8 mouse cellular contexts compared by ENCODE assay signal in genomic region chrX:20547609-20548008, GRCm38 (mm10). TPM values are rescaled to one million over a fixed set of nuclear protein-coding genes. Genes with fewer than 3 reads are reported as not detected.
A peak's percentile ranks its signal among the peaks of the same experiment; 100 is the strongest.
DNase-seq lines count a peak whose midpoint lies in the region; ATAC-seq and TF ChIP-seq lines count a peak whose summit lies in the region.

No protein-coding gene starts in this region.

- 0 out of 2 replicates have a peak overlapping the region, but pooled peaks have one; percentile 51 for H3K9ac ChIP-seq in forebrain, embryonic 15.5 days (replicated peaks)
- no peak overlapping the region for H3K9ac ChIP-seq in liver, embryonic 12.5 days
- H3K9ac ChIP-seq in neural tube, embryonic 14.5 days (replicated peaks; ENCODE audit: low read depth, low read length), result peak overlapping the region; percentile 44; the same call in 1 of the 2 replicates

- DNase-seq in layer of hippocampus, adult 2 months (ENCODE audit: low spot score in 2 of 2), result no peak
- DNase-seq in layer of hippocampus, adult 18-20 months (ENCODE audit: low spot score in 2 of 2), result no peak
- DNase-seq in thymus, postnatal 0 days (ENCODE audit: low spot score), result no peak
- no peak for DNase-seq in cerebellum, adult 11 months
- no peak for DNase-seq in layer of hippocampus, postnatal 36 days

- H3K4me1 ChIP-seq in forebrain, embryonic 15.5 days, result no peaks in the 10 kb centered on the region
- H3K4me1 ChIP-seq in liver, embryonic 12.5 days, result no peaks in the 10 kb centered on the region
- H3K4me1 ChIP-seq in neural tube, embryonic 14.5 days (ENCODE audit: control insufficient read depth, insufficient read depth, low read length), result no peaks in the 10 kb centered on the region

- TF ChIP-seq CTCF in layer of hippocampus, adult 2 months (conservative IDR thresholded peaks at IDR 0.05), result no peak

- H3K4me2 ChIP-seq in forebrain, embryonic 15.5 days (replicated peaks), result peak overlapping the region; percentile 57
- peak overlapping the region; percentile 50; the same call in 1 of the 2 replicates for H3K4me2 ChIP-seq in liver, embryonic 12.5 days
- peak overlapping the region; percentile 53 for H3K4me2 ChIP-seq in neural tube, embryonic 14.5 days (ENCODE audit: low read depth, low read length)

- H3K36me3 ChIP-seq in forebrain, embryonic 15.5 days, result no peaks in the 10 kb centered on the region
- no peaks in the 10 kb centered on the region for H3K36me3 ChIP-seq in liver, embryonic 12.5 days
- no peaks in the 10 kb centered on the region for H3K36me3 ChIP-seq in neural tube, embryonic 14.5 days (ENCODE audit: control insufficient read depth, insufficient read depth, low read length)

- no peak for ATAC-seq in forebrain, embryonic 15.5 days (replicated peaks)
- no peak for ATAC-seq in liver, embryonic 12.5 days
- ATAC-seq in neural tube, embryonic 14.5 days (ENCODE audit: low read depth), result no peak; the same call in 1 of the 2 replicates

- H3K9me3 ChIP-seq in forebrain, embryonic 15.5 days, result no peaks in the 10 kb centered on the region
- H3K9me3 ChIP-seq in liver, embryonic 12.5 days (replicated peaks), result no peaks in the 10 kb centered on the region
- H3K9me3 ChIP-seq in neural tube, embryonic 14.5 days (ENCODE audit: control insufficient read depth, low read length), result no peaks in the 10 kb centered on the region

- H3K27ac ChIP-seq in layer of hippocampus, adult 2 months, result no peak overlapping the region
- H3K27ac ChIP-seq in forebrain, embryonic 15.5 days (replicated peaks), result no peak overlapping the region
- no peak overlapping the region; the same call in 1 of the 2 replicates for H3K27ac ChIP-seq in liver, embryonic 12.5 days
- H3K27ac ChIP-seq in neural tube, embryonic 14.5 days (ENCODE audit: low read depth, low read length), result no peak overlapping the region

- 27% methylated on average over 5 of the region's 5 CpGs for WGBS in forebrain, embryonic 15.5 days
- 56% methylated on average over 5 of the region's 5 CpGs for WGBS in liver, embryonic 12.5 days (ENCODE audit: insufficient replicate concordance)
- WGBS in neural tube, embryonic 14.5 days, result 51% methylated on average over 5 of the region's 5 CpGs

- no peaks in the 10 kb centered on the region for H3K27me3 ChIP-seq in forebrain, embryonic 15.5 days
- no peaks in the 10 kb centered on the region for H3K27me3 ChIP-seq in liver, embryonic 12.5 days (replicated peaks)
- H3K27me3 ChIP-seq in neural tube, embryonic 14.5 days (ENCODE audit: control insufficient read depth, insufficient read depth, low read length), result no peaks in the 10 kb centered on the region

- peak overlapping the region; percentile 50 for H3K4me3 ChIP-seq in layer of hippocampus, adult 2 months
- peak overlapping the region; percentile 35; the same call in 1 of the 2 replicates for H3K4me3 ChIP-seq in forebrain, embryonic 15.5 days
- no peak overlapping the region for H3K4me3 ChIP-seq in liver, embryonic 12.5 days
- H3K4me3 ChIP-seq in neural tube, embryonic 14.5 days (ENCODE audit: low read depth, low read length), result peak overlapping the region; percentile 31

RNA-seq across cellular contexts. Expression of gene Rgn, which starts 2.0 kb away (rescaled TPM):
- total RNA-seq in layer of hippocampus, adult 2 months (2021), result under 1 TPM; 0.22 to 0.54 TPM
- under 1 TPM; 0.28 to 0.32 TPM for total RNA-seq in layer of hippocampus, adult 18-20 months (2021)
- 0.24 and 0.49 TPM in 2 replicates for polyA plus RNA-seq in forebrain, embryonic 15.5 days (2015; fragmentation: Nextera tagmentation; extraction: Ambion mirVana)
- 55.2 and 55.4 TPM in 2 replicates for polyA plus RNA-seq in liver, embryonic 12.5 days (2016; fragmentation: Nextera tagmentation; extraction: Ambion mirVana)
- polyA plus RNA-seq in neural tube, embryonic 14.5 days (2014; fragmentation: Nextera tagmentation; extraction: Ambion mirVana), result 0.44 and 0.75 TPM in 2 replicates
- 0.37 and 0.38 TPM in 2 replicates for polyA plus RNA-seq in thymus, postnatal 0 days (2015; fragmentation: Nextera tagmentation; extraction: Ambion mirVana)
- under 1 TPM in 1 of 2 experiments, not detected in 1; 0.35 TPM for total RNA-seq in layer of hippocampus, postnatal 36 days (2021)

Comparison
In these comparisons a context has a peak if more than half of its experiments do, and no peak if none do; other contexts are left out.
1. RNA of gene Rgn, which starts 2.0 kb away (polyA plus RNA-seq): 55.2 to 55.4 TPM in liver, embryonic 12.5 days; 0.44 to 0.75 TPM in neural tube, embryonic 14.5 days, 0.37 to 0.38 TPM in thymus, postnatal 0 days and 0.24 to 0.49 TPM in forebrain, embryonic 15.5 days; every median in the first group is over 10 times any median in the second.
2. Peak in every context shown above with its lines, with median percentiles within 50 percentile points of each other: H3K4me2 ChIP-seq.